Mouse (Mus musculus) megakaryocyte, embryonic 14.5 days (primary cell): ENCODE results near the gene Erich3. TPM values are rescaled to one million over a fixed set of nuclear protein-coding genes. Genes with fewer than 3 reads are reported as not detected.

ENCODE experiments used
- H3K27me3 ChIP-seq: replicated peaks from 2 replicates; pipeline ENCODE3; 2012; ENCODE audit warnings: inconsistent platforms
- H3K36me3 ChIP-seq: replicated peaks from 2 replicates; pipeline ENCODE3; 2012; ENCODE audit warnings: low read length, inconsistent platforms, mixed read lengths
- H3K4me1 ChIP-seq: 2 replicates; pipeline ENCODE4 v1.6.1; 2012; ENCODE audit warnings: inconsistent platforms
- H3K4me3 ChIP-seq: replicated peaks from 2 replicates; pipeline ENCODE3; 2012; ENCODE audit warnings: moderate library complexity, mild to moderate bottlenecking, inconsistent platforms
- H3K9me3 ChIP-seq: 2 replicates; pipeline ENCODE4 v1.6.1; 2012; ENCODE audit warnings: inconsistent platforms
- FLI1 ChIP-seq: IDR thresholded peaks from 2 replicates; pipeline ENCODE4 v1.6.1; 2012; ENCODE audit warnings: low read length, inconsistent platforms, mixed read lengths
- GATA1 ChIP-seq: IDR thresholded peaks from 3 replicates; pipeline ENCODE4 v1.6.1; 2012; ENCODE audit warnings: mixed read lengths, low read length, inconsistent platforms, borderline replicate concordance
- polyA plus RNA-seq: library from polyadenylated mRNA; stranded (reverse); fragments of >175 nt; gene quantifications from 2 replicates; pipeline ENCODE4 v1.2.3, GENCODE M21; 2012; ENCODE audit warnings: low replicate concordance; ENCODE audit not compliant: insufficient read depth

The Erich3 gene
- polyA plus RNA-seq, 1 experiment, result not detected

DNA sequence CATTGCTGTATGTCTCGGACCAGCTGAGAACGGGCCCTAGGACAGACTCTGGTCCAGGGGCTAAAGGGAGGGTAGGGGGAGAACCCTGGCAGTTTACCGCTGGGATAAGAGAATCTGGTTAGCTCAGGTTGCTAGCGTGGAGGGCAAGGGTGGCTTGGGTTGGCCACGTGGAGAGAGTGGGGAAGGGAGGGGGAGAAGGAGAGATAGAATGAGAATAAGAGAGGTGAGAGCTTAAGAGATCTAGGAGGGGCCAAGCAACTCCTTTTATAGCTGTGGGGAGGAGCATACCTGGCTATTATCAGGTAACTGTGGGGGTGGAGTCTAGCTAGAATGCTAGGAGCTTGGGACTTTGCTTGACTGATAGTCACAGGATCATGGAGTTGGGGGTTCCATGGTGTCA, 7.4 kb downstream of the Erich3 start:
- TF ChIP-seq GATA1 (no peak), FLI1 (no peak)
- H3K27me3 ChIP-seq, result no peaks in the 10 kb centered on the region
- no peaks in the 10 kb centered on the region for H3K4me1 ChIP-seq
- H3K9me3 ChIP-seq, result peaks cover 12% of the 10 kb centered on the region
- H3K36me3 ChIP-seq, result no peaks in the 10 kb centered on the region
- H3K4me3 ChIP-seq, result no peak overlapping the region

DNA sequence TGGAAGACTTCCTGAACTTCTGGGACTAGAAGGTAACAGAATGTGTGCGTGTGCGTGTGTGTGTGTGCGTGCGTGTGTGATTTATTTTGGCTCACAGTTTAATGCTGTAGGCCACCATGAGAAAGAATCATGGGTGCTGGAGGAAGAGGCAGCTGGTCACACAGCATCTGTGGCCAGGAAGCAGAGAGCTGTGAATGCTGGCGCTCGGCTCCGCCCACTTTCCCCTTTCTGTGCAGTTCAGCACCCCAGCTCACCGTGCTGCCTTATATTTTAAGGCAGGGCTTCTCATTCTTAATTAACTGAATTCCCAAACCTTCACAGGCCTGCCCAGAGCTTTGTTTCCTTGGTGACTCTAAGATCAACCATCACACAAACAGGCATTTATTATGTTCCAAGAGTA, 9.7 kb downstream of the Erich3 start:
- H3K4me3 ChIP-seq, result no peak overlapping the region
- no peaks in the 10 kb centered on the region for H3K27me3 ChIP-seq
- H3K36me3 ChIP-seq, result no peaks in the 10 kb centered on the region
- no peaks in the 10 kb centered on the region for H3K4me1 ChIP-seq
- TF ChIP-seq GATA1 (no peak), FLI1 (no peak)
- H3K9me3 ChIP-seq, result peaks cover 18% of the 10 kb centered on the region

DNA sequence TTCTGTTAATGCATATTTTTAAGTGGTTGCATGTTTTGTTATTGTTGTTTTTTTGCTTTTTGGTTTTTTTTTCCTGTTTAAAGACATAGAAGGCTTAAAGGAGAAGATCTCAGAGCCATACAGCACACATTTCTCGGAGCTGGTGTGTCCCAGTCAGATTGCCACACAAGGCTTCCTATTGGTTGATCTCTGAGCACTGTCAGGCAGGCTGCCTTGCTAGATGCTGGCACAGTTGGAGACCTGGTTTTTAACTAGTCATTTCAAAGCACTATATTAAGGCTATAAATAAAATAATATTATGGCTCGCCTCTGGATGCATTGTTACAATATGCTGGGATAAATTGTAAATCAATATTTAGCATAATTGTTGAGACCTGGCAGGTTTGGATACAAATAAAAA, 18.9 kb downstream of the Erich3 start:
- Histone ChIP-seq H3K36me3 (no peaks in the 10 kb centered on the region), H3K4me1 (no peaks in the 10 kb centered on the region), H3K9me3 (peaks cover 9% of the 10 kb centered on the region; the same call in 1 of the 2 replicates), H3K4me3 (no peak overlapping the region), H3K27me3 (no peaks in the 10 kb centered on the region)
- TF ChIP-seq FLI1 (no peak), GATA1 (no peak)

DNA sequence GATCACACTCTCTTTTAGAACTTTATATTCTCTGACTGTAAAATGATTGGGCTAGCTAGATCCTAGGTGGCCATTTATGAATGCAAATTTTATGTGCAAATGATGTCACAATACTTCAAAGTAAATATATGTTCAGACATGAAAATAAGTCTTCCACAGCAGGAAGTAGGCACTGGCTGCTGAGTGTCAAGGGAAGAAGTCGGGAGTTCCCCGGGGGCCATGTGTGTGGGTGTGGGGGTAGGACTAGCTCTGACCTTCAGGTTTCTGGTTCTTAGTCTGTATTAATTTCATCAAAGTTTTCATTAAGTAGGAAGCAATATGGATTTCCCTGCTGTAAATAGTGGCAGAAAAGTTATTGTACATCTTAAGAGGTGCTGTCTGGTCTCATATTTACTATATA, 20.0 kb downstream of the Erich3 start:
- no peak overlapping the region for H3K4me3 ChIP-seq
- H3K4me1 ChIP-seq, result no peaks in the 10 kb centered on the region
- no peaks in the 10 kb centered on the region for H3K36me3 ChIP-seq
- 0 out of 2 replicates have a peak, but pooled peaks cover 3% of the 10 kb centered on the region for H3K9me3 ChIP-seq
- TF ChIP-seq GATA1, result no peak
- H3K27me3 ChIP-seq, result no peaks in the 10 kb centered on the region

DNA sequence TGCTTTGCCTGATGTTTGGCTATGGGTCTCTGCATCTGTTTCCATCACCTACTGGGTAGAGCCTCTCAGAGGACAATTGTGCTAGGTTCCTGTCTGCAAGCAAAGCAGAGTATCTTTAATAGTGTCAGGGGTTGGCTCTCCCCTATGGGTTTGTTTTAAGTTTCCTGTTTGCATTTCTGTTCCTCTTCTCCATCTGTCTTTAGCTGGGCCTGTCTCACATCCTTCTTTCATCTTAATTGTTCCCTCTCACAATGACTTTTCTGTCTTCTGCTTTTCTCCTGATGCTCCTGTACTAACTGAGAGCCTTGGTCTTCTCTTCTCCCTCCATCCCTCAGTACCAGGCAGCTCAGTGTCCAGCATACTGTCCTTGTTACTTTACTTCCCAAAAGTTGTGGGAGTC, 26.6 kb downstream of the Erich3 start:
- TF ChIP-seq FLI1 (no peak), GATA1 (no peak)
- Histone ChIP-seq H3K4me3 (no peak overlapping the region), H3K36me3 (no peaks in the 10 kb centered on the region), H3K4me1 (peaks cover 7% of the 10 kb centered on the region; the same call in 1 of the 2 replicates), H3K27me3 (no peaks in the 10 kb centered on the region), H3K9me3 (0 out of 2 replicates have a peak, but pooled peaks cover 4% of the 10 kb centered on the region)

DNA sequence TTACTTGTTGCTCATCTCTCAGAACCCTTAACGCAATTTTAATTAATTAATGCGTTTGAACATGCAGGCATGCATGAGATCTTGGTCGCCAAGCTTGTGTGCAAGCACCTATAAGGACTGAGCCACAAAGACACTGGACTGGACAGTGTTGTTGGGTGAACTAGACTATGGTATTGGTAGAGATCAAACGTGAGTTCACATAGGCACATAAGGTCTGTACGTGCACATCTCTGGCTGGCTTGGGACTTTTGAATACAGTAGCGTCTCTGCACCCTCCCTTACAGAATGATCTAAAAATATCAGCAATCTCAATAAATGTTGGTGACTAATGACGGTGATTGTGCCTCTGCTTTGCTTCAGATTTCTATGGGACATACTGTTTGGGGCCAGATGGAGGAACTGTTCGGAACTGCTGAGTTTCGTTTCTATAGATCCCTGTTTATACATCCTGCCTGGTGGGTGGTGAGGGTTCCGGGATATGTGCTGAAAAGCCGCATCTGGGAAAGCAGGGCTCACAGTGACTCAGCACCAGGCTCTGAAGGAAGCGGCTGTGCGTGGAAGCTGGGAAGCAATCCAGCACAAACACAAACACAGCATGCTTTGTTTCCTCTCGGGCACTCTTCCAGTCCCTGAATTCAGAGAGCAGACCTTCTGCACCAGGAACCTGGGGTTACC, 28.4 kb downstream of the Erich3 start:
- peak overlapping the region; percentile 64 for H3K4me3 ChIP-seq
- no peaks in the 10 kb centered on the region for H3K27me3 ChIP-seq
- 0 out of 2 replicates have a peak, but pooled peaks cover 4% of the 10 kb centered on the region for H3K9me3 ChIP-seq
- no peaks in the 10 kb centered on the region for H3K36me3 ChIP-seq
- TF ChIP-seq GATA1 (no peak), FLI1 (no peak)
- peaks cover 7% of the 10 kb centered on the region; the same call in 1 of the 2 replicates for H3K4me1 ChIP-seq

DNA sequence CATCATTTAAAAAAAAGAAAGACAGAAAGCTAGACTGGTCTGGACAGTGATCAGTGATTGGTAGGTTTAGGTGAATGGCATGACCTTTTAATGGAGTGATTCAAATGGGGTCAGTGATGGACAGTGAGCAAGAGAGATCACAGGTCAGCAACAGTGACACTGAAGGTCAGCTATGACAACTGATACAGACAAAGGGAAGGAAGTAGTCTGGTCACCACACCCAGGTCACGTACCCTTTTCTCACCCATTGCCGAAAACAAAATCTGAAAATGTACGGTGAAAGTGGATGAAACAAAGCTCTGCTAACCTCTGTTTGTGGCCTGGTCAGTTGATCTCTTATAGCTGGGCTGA, 28.9 kb downstream of the Erich3 start:
- H3K36me3 ChIP-seq, result no peaks in the 10 kb centered on the region
- no peak overlapping the region for H3K4me3 ChIP-seq
- peaks cover 7% of the 10 kb centered on the region; the same call in 1 of the 2 replicates for H3K4me1 ChIP-seq
- no peak for TF ChIP-seq FLI1
- no peaks in the 10 kb centered on the region for H3K27me3 ChIP-seq
- 0 out of 2 replicates have a peak, but pooled peaks cover 4% of the 10 kb centered on the region for H3K9me3 ChIP-seq

DNA sequence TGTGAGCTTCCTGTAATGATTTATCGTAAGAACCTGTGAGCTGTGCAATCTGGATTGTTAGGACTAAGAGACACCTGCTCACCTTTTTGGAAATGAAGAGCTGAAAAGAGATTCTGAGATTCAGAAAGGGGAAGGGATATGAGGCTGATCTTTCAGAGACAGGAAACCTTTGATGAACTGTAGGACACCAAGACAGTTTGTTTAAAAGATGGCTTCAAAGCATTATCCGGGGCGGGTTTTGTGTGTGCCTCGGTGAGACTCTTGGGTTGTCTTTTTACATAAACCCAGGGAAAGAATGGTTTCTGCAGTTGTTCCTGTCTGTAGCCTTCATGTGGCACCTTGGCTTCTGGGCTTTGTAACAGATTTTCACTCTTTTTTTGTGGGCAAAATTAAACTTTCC, 30.2 kb downstream of the Erich3 start:
- H3K9me3 ChIP-seq, result 0 out of 2 replicates have a peak, but pooled peaks cover 4% of the 10 kb centered on the region
- no peak for TF ChIP-seq GATA1
- TF ChIP-seq FLI1, result no peak
- peaks cover 7% of the 10 kb centered on the region; the same call in 1 of the 2 replicates for H3K4me1 ChIP-seq

DNA sequence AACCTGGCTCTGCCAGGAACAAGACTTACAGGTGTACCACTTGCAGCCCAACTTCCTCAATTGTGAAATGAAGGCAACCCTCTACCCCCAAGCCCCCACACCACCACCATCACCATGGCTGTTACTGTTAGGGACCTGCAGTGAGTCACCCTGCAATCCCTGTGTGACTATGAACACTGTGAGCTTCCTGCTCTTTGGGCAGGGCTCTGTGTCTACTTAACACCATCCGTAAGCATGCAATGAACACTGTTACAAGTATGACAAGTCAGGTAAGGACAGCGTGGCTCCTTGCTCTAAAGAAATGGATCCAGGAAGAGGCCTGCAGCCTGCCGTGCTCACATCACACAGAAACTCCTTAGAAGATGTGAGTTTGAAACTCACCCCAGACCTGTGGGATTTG, 33.0 kb downstream of the Erich3 start:
- Histone ChIP-seq H3K4me3 (no peak overlapping the region), H3K27me3 (no peaks in the 10 kb centered on the region), H3K9me3 (peaks cover 9% of the 10 kb centered on the region), H3K4me1 (peaks cover 7% of the 10 kb centered on the region; the same call in 1 of the 2 replicates), H3K36me3 (no peaks in the 10 kb centered on the region)
- TF ChIP-seq GATA1, result no peak
- TF ChIP-seq FLI1, result no peak

More for the DNA sequence above, 30.2 kb downstream of the Erich3 start:
- H3K36me3 ChIP-seq, result no peaks in the 10 kb centered on the region
- H3K27me3 ChIP-seq, result no peaks in the 10 kb centered on the region
- H3K4me3 ChIP-seq, result no peak overlapping the region

DNA sequence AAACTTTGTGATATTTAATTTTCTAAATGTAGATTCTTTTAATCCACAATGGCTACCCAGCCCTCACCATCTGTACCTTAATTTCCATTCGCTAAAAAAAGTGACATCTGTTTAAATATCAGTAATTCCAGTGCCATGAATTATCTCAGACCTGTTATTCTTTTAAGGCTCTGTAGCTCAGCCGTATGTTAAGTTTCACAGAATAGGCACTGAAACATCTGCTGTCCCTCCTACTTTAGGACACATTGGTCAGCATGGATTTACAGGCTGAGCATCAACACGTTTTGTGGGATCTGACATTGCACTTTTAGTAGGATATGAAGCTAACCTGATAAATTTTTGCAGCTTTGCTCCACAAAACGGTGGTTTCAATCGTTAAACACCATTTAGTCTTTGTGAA, 35.2 kb downstream of the Erich3 start:
- Histone ChIP-seq H3K36me3 (no peaks in the 10 kb centered on the region), H3K27me3 (no peaks in the 10 kb centered on the region), H3K4me3 (no peak overlapping the region), H3K9me3 (peaks cover 12% of the 10 kb centered on the region), H3K4me1 (no peaks in the 10 kb centered on the region)
- TF ChIP-seq FLI1, result no peak
- TF ChIP-seq GATA1, result no peak
